Mouse (Mus musculus) left cerebral cortex, postnatal 36 days (tissue): ENCODE results near the gene Mycbp. TPM values are rescaled to one million over a fixed set of nuclear protein-coding genes. Genes with fewer than 3 reads are reported as not detected.
"Not testable (repeated sequence)": the region's sequence is repeated elsewhere in the genome, so short reads cannot be mapped to it uniquely, and the experiment has no call there.

Experiments used
- DNase-seq, 2 experiments: peaks; one replicate each; pipeline ENCODE4 v3.0.0; 2021 to 2022; ENCODE audit warnings: low spot score in 2 of 2, mixed read lengths in 1 of 2
- intact Hi-C: fragments of 180-260 bp; cut with DNase I; formaldehyde crosslinking; loops from one replicate; pipeline ENCODE4 v1.15.1; 2025
- total RNA-seq, 2 experiments: library from RNA; stranded (reverse); gene quantifications; 2 replicates each; pipeline ENCODE4 v1.2.3; 2021

Gene Mycbp
- total RNA-seq, 2 experiments from 2014 or later = 8.4 to 16.3 TPM

DNA sequence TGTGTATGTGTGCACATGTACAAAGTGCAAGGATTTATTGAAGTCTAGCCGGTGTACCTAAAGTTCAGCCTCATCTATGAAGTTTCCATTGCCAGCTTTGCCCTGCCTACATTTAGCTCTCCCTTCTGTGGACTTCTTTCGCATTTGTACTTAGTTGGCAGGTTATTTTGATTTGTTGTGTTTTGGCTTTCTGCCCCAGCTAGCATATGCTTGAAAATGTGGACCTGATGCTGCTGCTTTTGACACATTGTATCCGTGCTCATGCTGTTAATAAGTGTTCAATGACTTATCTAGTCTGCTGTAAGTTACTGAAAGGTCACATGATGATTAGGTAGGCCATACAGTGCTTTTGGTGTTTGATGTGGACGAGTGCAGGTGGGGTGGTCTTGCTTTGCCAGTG, 29.7 kb downstream of the Mycbp start:
- intact Hi-C loops = no loop called here
- DNase-seq = no peak

DNA sequence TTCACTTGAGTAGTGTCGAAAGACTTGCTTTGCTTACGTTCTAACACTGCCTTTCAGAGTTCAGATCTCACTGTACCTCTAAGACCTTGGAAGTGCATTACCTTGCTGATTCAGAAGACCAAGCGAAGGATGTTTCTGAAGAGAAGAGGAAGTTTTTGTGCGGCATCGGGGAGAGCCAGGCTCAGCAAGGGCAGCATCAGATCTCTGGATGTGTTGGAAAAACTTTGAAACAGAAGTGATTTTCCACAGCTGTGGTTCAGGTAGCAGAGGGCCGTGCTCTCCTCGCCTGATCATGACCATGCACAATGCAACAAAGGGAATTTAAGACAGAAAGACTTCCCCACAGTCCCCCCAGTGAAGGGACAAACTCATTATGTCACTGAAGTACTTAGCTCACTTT, 31.4 kb downstream of the Mycbp start:
- intact Hi-C loops = loop anchor here (5.0 kb wide), 1 partner anchor 741 kb away; no protein-coding TSS in a partner anchor

DNA sequence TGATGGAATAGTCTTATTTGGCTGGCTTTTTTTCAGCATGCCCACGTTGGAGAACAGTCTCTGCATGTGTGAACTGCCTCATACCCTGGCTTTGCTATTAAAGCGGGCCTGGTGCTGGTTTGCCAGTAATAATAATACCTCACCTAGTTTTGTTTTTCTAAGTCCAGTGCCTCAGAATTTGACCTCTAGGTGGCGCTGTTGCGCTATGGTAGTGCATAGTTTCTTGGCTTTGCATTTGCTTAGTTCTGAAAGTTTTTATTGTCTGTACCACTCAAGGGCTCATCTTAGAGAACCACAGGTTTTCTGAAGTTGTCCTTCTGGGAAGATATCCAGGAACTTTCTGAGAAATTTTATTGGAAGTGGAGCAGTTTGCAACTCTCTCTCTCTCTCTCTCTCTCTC, 35.2 kb downstream of the Mycbp start:
- intact Hi-C loops = loop anchor here (5.0 kb wide), 1 partner anchor 737 kb away; no protein-coding TSS in a partner anchor
- DNase-seq = peak; percentile 56 to 73

More for the DNA sequence above, 31.4 kb downstream of the Mycbp start:
- no peak for DNase-seq

DNA sequence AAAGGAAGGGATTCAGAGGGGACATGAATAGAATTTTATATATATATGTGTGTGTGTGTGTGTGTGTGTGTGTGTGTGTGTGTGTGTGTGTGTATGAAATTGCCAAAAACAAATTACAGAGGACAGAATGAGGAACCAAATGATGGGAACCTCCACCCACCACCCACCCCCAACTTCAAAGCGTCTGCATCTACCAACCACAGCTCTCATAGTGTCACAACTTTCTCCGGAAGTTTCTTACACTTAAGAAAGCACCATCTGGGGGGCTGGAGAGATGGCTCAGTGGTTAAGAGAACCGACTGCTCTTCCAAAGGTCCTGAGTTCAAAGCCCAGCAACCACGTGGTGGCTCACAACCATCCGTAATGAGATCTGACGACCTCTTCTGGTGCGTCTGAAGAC, 36.2 kb downstream of the Mycbp start:
- intact Hi-C loops, DNase-seq: not testable (repeated sequence)

DNA sequence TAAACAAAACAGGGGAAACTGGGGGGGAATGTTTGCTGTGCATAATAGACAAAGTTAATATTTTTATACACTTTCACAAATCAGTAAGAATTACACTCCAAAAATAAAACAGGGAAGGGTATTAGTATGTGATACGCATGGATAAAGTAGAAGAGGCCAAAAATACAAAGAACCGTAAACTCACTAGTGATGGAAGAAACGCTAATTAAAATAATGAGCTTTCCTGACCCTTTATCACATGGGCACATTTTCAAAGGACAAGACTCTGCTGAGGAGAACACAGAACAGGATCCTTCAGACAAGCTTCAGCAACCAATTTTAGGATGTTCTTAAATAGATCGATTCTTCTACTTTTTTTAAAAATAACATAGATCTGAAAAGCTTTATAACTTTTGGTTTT, 42.1 kb downstream of the Mycbp start:
- intact Hi-C loops = no loop called here
- no peak for DNase-seq

DNA sequence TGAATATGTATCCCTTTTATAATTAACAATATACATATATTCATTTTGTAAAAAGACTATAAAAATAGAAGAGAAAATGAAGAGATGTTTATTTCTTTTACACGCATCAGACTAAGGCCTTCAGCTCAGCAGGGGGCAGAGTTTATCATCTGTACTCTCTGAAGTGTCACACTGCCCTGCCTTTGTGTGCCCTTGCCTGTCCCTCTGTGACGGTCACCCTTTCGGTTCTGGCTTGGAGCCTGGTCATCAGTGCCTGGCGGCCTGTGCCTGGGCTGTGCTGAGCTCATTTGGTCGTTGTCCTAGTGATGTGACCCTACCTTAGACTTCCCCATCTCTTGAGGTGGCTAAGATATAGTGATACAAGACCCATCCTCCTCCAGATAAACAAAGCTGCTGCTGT, 42.5 kb downstream of the Mycbp start:
- no peak for DNase-seq
- intact Hi-C loops = no loop called here

DNA sequence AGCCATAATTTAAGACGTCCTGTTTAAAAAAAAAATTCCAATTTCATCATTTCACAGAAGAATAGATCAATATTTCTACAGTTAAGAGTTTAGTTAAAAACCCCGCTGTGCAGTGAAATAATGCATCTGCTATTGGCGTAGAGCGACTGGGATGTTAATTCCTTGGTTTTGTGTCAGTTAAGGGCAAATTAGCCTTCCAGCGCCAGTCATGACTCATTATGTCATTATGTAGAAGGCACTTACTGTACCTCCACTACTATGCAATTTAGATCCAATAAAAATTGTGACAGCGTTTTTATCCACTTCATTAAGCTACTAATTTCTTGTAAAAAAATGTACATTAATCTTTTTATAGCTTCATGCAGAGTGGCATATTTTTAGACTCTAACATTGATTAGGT, 44.3 kb downstream of the Mycbp start:
- no peak for DNase-seq
- intact Hi-C loops = no loop called here

DNA sequence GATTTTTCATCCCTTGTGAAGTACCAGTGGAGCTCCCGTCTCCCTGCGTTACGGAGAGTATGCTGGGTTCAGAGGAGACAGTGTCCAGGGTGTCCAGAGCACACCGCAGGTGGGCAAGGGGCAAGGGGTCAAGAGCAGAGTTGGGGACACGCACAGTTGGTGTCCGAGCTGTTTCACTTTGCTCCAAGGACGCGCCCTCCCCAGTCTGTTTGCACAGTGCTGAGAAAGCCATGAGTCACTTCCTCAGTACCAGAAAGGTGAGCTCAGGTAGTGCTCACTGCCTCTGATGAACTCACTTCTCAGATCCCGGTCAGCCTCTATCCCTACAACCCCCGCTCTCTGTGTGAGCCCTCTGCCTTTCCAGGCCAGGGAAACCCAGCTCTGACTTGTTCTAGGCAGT, 45.0 kb downstream of the Mycbp start:
- no peak for DNase-seq
- intact Hi-C loops = no loop called here

DNA sequence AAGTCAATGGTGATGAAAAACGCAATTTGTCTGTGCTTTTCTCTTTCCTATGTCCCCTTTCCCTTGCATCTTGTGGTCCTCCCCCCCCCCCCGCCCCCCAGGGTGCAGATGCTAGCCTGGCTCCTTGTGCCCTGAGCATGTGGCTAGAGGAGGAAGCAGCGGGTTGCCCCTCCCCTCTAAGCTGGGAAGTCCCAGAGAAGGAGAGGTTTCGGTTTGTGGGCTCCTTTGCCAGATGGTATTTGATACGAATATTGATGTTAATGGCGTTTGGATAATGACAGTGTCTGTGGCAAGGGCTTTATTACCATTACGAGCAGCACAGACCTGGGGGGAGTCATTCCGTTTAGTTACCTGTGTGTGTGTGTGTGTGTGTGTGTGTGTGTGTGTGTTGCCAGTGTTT, 47.4 kb downstream of the Mycbp start:
- DNase-seq = no peak
- intact Hi-C loops = no loop called here

DNA sequence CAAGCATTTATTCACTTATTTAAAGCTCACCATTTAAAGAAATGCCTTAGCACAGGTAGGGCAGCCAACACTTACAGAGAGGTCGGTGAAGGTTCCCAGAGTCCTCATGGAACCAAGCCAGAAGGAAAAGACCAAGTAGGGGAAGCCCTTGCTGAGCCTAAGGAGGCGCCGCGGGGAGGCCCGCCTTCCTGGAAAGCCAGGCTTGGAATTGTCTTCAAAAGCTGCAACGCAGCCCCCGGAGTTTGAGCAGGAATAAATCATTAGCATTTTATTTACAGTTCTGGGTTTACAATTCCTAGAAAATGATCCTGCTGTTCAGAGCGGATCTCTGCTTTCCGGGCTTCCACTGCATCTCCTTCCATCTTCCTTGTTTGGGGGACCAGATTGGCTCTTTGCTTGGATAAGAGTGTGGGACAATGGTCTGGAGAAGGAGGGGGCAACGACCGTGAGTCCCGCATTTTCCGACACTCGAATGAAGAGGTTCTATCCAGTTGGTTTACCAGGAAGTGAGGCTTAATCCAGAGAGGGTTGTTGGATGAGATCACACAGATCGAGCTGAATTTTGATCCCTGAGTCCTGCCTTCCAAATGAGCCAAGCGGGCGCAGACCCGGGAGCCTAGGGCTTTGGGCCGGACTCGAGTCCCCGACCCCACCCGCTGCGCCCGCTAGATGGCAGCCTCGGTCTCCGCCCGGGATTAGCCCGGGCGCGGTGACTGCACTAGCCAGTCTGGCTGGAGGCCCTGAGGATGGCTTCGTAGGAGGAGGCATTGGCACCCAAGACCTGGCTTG, 52.3 kb downstream of the Mycbp start:
- DNase-seq = peak; percentile 65 to 72
- intact Hi-C loops = loop anchor here (5.0 kb wide), 2 partner anchors 185 to 715 kb away; no protein-coding TSS in a partner anchor

DNA sequence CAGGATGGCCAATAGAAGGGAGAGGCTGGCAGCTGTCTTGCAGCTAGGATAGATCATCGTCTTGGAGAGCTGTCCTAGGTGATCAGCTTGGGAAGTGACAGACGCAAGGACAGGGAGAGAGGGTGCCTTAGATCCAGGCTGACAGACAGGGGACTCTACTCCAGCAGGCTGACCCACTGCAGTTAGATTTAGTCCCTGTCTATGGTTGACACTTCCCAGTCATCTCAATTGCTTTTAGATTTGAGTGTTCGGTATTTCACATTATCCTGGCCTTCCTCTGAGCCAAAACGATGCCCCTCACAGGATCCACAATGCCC, 52.8 kb downstream of the Mycbp start:
- no peak for DNase-seq
- intact Hi-C loops = loop anchor here (5.0 kb wide), 2 partner anchors 185 to 715 kb away; no protein-coding TSS in a partner anchor

DNA sequence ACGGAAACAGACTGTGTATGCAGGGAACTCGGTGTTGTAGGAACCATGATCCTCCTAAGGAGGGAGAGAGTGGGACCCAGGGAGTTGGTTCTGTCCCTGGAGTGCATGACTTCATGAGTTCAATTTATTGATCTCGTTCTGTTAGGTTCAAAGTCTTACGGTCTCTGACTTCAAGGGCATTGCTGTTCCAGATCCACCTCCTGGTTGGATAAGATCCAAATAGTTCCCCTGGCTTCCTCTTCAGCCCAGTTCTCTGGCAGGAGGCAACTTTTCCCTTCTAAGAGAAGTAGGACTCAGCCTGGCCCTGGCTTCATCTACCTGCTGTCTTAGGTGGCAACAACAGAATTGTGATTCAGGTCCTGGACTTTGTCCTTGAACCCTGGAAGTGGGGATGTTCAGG, 53.3 kb downstream of the Mycbp start:
- intact Hi-C loops = loop anchor here (5.0 kb wide), 2 partner anchors 184 to 714 kb away; no protein-coding TSS in a partner anchor

DNA sequence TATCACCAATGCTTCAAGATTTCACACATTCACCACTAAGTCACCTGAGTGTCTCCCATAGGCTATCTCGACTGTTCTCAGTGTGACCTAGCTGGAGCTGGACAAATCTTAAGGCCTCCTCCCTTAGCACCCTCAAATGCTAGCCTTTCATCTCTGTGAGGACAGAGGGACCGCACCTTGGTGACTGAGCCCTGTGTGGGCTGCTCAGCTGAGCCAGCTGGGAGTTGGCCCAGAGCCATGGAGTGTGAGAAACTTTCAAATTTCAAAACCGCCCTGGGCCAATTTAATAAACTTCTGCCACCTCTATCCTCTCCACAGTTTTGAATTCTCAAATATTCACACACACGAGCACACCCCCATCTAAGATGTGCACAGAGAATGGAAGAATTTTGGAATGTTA, 56.3 kb downstream of the Mycbp start:
- intact Hi-C loops = no loop called here
- DNase-seq = no peak

More for the DNA sequence above, 53.3 kb downstream of the Mycbp start:
- DNase-seq = no peak

Other genes with a start within 250 kb of the Mycbp start
- 100 to 1,000 TPM; 187 to 233 TPM for gene Macf1, start 220.5 kb upstream of the Mycbp start, total RNA-seq
- gene Ndufs5, start 186.6 kb upstream of the Mycbp start, total RNA-seq = 100 to 1,000 TPM; 180 to 195 TPM
- 10 to 100 TPM; 60.4 to 64.2 TPM for gene Akirin1, start 154.5 kb upstream of the Mycbp start, total RNA-seq
- gene Rhbdl2, start 117.0 kb upstream of the Mycbp start, total RNA-seq = under 1 TPM; 0.57 to 0.91 TPM
- gene 4933427I04Rik, start 45.2 kb upstream of the Mycbp start, total RNA-seq = not detected
- 10 to 100 TPM; 62.1 to 62.6 TPM for gene Rragc, start 12.6 kb downstream of the Mycbp start, total RNA-seq
- not detected for gene 4930535I16Rik, start 13.2 kb downstream of the Mycbp start, total RNA-seq